Mouse (Mus musculus): ENCODE measurements around the gene Epb41l1. TPM values are rescaled to one million over a fixed set of nuclear protein-coding genes. Genes with fewer than 3 reads are reported as not detected.

Epb41l1 gene
- total and polyA plus RNA-seq, 2 experiments from 2014 or later, result 0.45 to 28.2 TPM

DNA sequence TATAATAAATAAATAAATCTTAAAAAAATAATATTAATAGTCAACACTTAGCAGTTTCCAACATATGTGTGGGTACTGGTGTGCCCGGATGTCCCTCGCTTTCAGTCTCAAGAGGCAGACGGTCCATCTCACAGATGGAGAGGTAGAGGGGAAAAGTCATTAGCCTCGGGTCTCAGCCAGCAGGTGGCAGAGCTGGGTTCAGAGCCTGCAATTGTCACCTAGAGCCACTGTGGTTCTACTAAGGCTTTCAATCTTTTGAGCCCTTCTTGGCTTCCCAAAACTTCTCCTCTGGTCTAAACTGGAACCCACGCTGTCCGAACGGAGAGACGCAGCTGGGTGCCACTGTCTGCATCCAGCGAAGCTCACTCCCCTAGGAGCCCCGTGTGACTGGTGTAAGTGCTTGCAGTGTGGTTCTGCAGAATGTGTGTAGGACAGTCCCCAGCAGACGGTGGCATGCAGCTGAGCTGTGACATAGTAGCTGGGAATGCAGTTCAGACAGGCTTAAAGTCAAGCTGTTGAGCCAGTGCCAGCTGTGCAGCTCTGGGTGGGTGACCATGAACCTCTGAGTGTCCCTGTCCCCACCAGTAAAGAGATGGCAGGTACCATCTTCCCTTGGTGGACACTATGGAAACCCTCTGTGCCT lies 163.6 kb downstream of the Epb41l1 start:
- peak; percentile 49 for DNase-seq (ENCODE audit: low spot score)
- peak; percentile 62 for ATAC-seq (ENCODE audit: insufficient read depth, low read depth)
- no peak overlapping the region for H3K4me2 ChIP-seq (ENCODE audit: low read depth, low read length)
- H3K27ac ChIP-seq (ENCODE audit: low read depth), result peak overlapping the region; percentile 89
- H3K4me3 ChIP-seq (ENCODE audit: low read depth, low read length), result no peak overlapping the region
- peaks cover 22% of the 10 kb centered on the region for H3K4me1 ChIP-seq (ENCODE audit: control insufficient read depth, insufficient read depth)
- no peaks in the 10 kb centered on the region for H3K9me3 ChIP-seq (replicated peaks; ENCODE audit: control insufficient read depth, low read length)
- no peak for TF ChIP-seq EP300 (IDR thresholded peaks at IDR 0.05; ENCODE audit: low read depth)
- TF ChIP-seq CTCF (IDR thresholded peaks at IDR 0.05; ENCODE audit: low read depth), result peak; percentile 44
- WGBS, result 46% methylated on average over 11 of the region's 11 CpGs
- H3K9ac ChIP-seq (replicated peaks; ENCODE audit: low read depth, low read length), result no peak overlapping the region
- H3K36me3 ChIP-seq (replicated peaks; ENCODE audit: control insufficient read depth, insufficient read depth, low read length), result no peaks in the 10 kb centered on the region
- H3K27me3 ChIP-seq (ENCODE audit: control insufficient read depth, insufficient read depth, low read length), result no peaks in the 10 kb centered on the region

GRCm38 (mm10) chr2:156584797-156585471 lies 164.2 kb downstream of the Epb41l1 start:
- peak overlapping the region; percentile 89 for H3K27ac ChIP-seq (ENCODE audit: low read depth)
- H3K9ac ChIP-seq (replicated peaks; ENCODE audit: low read depth, low read length), result no peak overlapping the region
- TF ChIP-seq CTCF (IDR thresholded peaks at IDR 0.05; ENCODE audit: low read depth) (no peak), EP300 (IDR thresholded peaks at IDR 0.05; ENCODE audit: low read depth) (no peak)
- ATAC-seq (ENCODE audit: insufficient read depth, low read depth) (peak; percentile 76), DNase-seq (ENCODE audit: low spot score) (peak; percentile 73)
- H3K4me2 ChIP-seq (ENCODE audit: low read depth, low read length), result no peak overlapping the region; the same call in 1 of the 2 replicates
- no peaks in the 10 kb centered on the region for H3K9me3 ChIP-seq (replicated peaks; ENCODE audit: control insufficient read depth, low read length)
- H3K4me3 ChIP-seq (ENCODE audit: low read depth, low read length), result no peak overlapping the region
- H3K4me1 ChIP-seq (ENCODE audit: control insufficient read depth, insufficient read depth), result peaks cover 22% of the 10 kb centered on the region
- no peaks in the 10 kb centered on the region for H3K27me3 ChIP-seq (ENCODE audit: control insufficient read depth, insufficient read depth, low read length)
- no peaks in the 10 kb centered on the region for H3K36me3 ChIP-seq (replicated peaks; ENCODE audit: control insufficient read depth, insufficient read depth, low read length)
- 26% methylated on average over 14 of the region's 14 CpGs for WGBS

DNA sequence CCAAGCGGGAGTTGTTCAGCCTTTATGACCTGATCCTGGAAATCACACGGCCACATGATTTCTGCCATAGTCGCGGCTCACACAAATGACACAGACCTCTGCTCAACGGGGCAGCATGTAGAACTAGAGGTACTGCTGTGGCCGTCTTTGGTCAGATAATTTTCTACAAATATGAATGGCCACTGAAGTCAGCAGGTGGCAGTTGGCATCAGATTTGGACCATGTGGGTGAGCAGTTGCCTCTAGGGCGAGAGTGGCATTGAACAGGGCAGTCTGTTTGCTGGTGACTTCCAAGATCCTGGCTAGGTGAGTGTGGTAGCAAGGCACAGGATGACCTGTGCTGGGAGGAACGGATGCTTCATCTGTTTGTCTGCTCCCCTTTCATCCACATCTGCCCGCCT lies 168.8 kb downstream of the Epb41l1 start:
- Histone ChIP-seq H3K27ac (ENCODE audit: low read depth) (no peak overlapping the region), H3K36me3 (replicated peaks; ENCODE audit: control insufficient read depth, insufficient read depth, low read length) (no peaks in the 10 kb centered on the region), H3K9ac (replicated peaks; ENCODE audit: low read depth, low read length) (no peak overlapping the region), H3K4me3 (ENCODE audit: low read depth, low read length) (no peak overlapping the region), H3K4me2 (ENCODE audit: low read depth, low read length) (no peak overlapping the region), H3K4me1 (ENCODE audit: control insufficient read depth, insufficient read depth) (peaks cover 12% of the 10 kb centered on the region; the same call in 1 of the 2 replicates), H3K27me3 (ENCODE audit: control insufficient read depth, insufficient read depth, low read length) (no peaks in the 10 kb centered on the region), H3K9me3 (replicated peaks; ENCODE audit: control insufficient read depth, low read length) (no peaks in the 10 kb centered on the region)
- DNase-seq (ENCODE audit: low spot score), result no peak
- no peak for ATAC-seq (ENCODE audit: insufficient read depth, low read depth)
- 85% methylated on average over 9 of the region's 9 CpGs for WGBS
- no peak for TF ChIP-seq EP300 (IDR thresholded peaks at IDR 0.05; ENCODE audit: low read depth)

Small RNA genes within 50 kb of the gene (microRNA-seq; reads per million reads assigned to microRNA genes)
- gene Gm22758, result not detected

Other genes with a start within 250 kb of the Epb41l1 start
- gene Rbm39, start 240.7 kb upstream of the Epb41l1 start, total RNA-seq (2014; rRNA removed; ENCODE audit: low replicate concordance), result 272 and 376 TPM in 2 replicates
- gene Rbm39, start 240.7 kb upstream of the Epb41l1 start, polyA plus RNA-seq (2015; fragmentation: Nextera tagmentation; extraction: Ambion mirVana), result 315 and 343 TPM in 2 replicates
- 8.3 and 10.6 TPM in 2 replicates for gene Phf20, start 224.4 kb upstream of the Epb41l1 start, total RNA-seq (2014; rRNA removed; ENCODE audit: low replicate concordance)
- 29.5 and 30.4 TPM in 2 replicates for gene Phf20, start 224.4 kb upstream of the Epb41l1 start, polyA plus RNA-seq (2015; fragmentation: Nextera tagmentation; extraction: Ambion mirVana)
- 0.12 and 1.1 TPM in 2 replicates for gene Cnbd2, start 108.6 kb upstream of the Epb41l1 start, total RNA-seq (2014; rRNA removed; ENCODE audit: low replicate concordance)
- 3.3 and 3.7 TPM in 2 replicates for gene Cnbd2, start 108.6 kb upstream of the Epb41l1 start, polyA plus RNA-seq (2015; fragmentation: Nextera tagmentation; extraction: Ambion mirVana)
- gene Scand1, start 108.2 kb upstream of the Epb41l1 start, total RNA-seq (2014; rRNA removed; ENCODE audit: low replicate concordance), result 214 and 265 TPM in 2 replicates
- gene Scand1, start 108.2 kb upstream of the Epb41l1 start, polyA plus RNA-seq (2015; fragmentation: Nextera tagmentation; extraction: Ambion mirVana), result 82.3 and 90.2 TPM in 2 replicates
- gene Aar2, start 126.7 kb downstream of the Epb41l1 start, total RNA-seq (2014; rRNA removed; ENCODE audit: low replicate concordance), result 26.7 and 36.2 TPM in 2 replicates
- gene Aar2, start 126.7 kb downstream of the Epb41l1 start, polyA plus RNA-seq (2015; fragmentation: Nextera tagmentation; extraction: Ambion mirVana), result 18.7 and 19.4 TPM in 2 replicates
- 58.5 and 68.6 TPM in 2 replicates for gene Dlgap4, start 192.8 kb downstream of the Epb41l1 start, total RNA-seq (2014; rRNA removed; ENCODE audit: low replicate concordance)
- gene Dlgap4, start 192.8 kb downstream of the Epb41l1 start, polyA plus RNA-seq (2015; fragmentation: Nextera tagmentation; extraction: Ambion mirVana), result 45.7 and 51.3 TPM in 2 replicates